ENCODE assay signal across 27 mouse cellular contexts in genomic region chr2:69386118-69386871, GRCm38 (mm10). TPM values are rescaled to one million over a fixed set of nuclear protein-coding genes. Genes with fewer than 3 reads are reported as not detected.
A peak's percentile ranks its signal among the peaks of the same experiment; 100 is the strongest.
DNase-seq lines count a peak whose midpoint lies in the region; ATAC-seq and TF ChIP-seq lines count a peak whose summit lies in the region.
"Had no signal": no experiment of that assay in that cellular context is flagged by ENCODE, and none has a peak within 500 bp of the region (broad histone marks: within the 10 kb centered on the region; RNA-seq: fewer than 3 reads in every experiment).

No protein-coding gene starts in this region.

- H3K27ac ChIP-seq in intestine, embryonic 16.5 days (ENCODE audit: low read length) = peak overlapping the region; percentile 41
- no peak overlapping the region for H3K27ac ChIP-seq in kidney, postnatal 0 days
- H3K27ac ChIP-seq in liver, embryonic 12.5 days = peak overlapping the region; percentile 58
- no peak overlapping the region for H3K27ac ChIP-seq in stomach, embryonic 14.5 days (ENCODE audit: low read length)
- no peak overlapping the region for H3K27ac ChIP-seq in hindbrain, embryonic 11.5 days (ENCODE audit: low read depth, low read length)
- H3K27ac ChIP-seq: forebrain, embryonic 12.5 days; hindbrain, embryonic 15.5 days; limb, embryonic 13.5 days had no signal

- DNase-seq in kidney, postnatal 0 days (ENCODE audit: low spot score) = no peak
- DNase-seq in adrenal gland, adult 2 months = no peak
- no peak for DNase-seq in hindbrain, embryonic 11.5 days (ENCODE audit: low spot score)
- DNase-seq: cerebellum, adult 8-10 months; heart, adult 11 months; heart, postnatal 36 days; midbrain, embryonic 14.5 days; right cerebral cortex, postnatal 25 days; thymus, postnatal 25 days had no signal

- peak; percentile 95 for ATAC-seq in intestine, embryonic 16.5 days
- ATAC-seq in kidney, postnatal 0 days (replicated peaks; ENCODE audit: low FRiP score, low read depth) = peak; percentile 40; the same call in 1 of the 2 replicates
- ATAC-seq in liver, embryonic 12.5 days = peak; percentile 88
- ATAC-seq in stomach, embryonic 14.5 days (ENCODE audit: insufficient number of reproducible peaks, insufficient read depth, low FRiP score, low read depth) = peak; percentile 53; the same call in 1 of the 2 replicates
- ATAC-seq in activated CD4-positive, CD25-positive, alpha-beta regulatory T cell, adult 4 months = no peak
- no peak for ATAC-seq in hindbrain, embryonic 11.5 days (ENCODE audit: low FRiP score)
- ATAC-seq: lung, postnatal 0 days had no signal

- no peak overlapping the region for H3K9ac ChIP-seq in intestine, embryonic 16.5 days (ENCODE audit: low read depth, low read length)
- no peak overlapping the region for H3K9ac ChIP-seq in kidney, postnatal 0 days (ENCODE audit: low read depth, low read length)
- H3K9ac ChIP-seq in liver, embryonic 12.5 days = no peak overlapping the region
- no peak overlapping the region for H3K9ac ChIP-seq in stomach, embryonic 14.5 days (replicated peaks; ENCODE audit: low read depth, low read length)
- no peak overlapping the region for H3K9ac ChIP-seq in hindbrain, embryonic 11.5 days (ENCODE audit: low read depth, low read length)
- H3K9ac ChIP-seq: forebrain, embryonic 12.5 days; hindbrain, embryonic 15.5 days; limb, embryonic 13.5 days had no signal

- no peaks in the 10 kb centered on the region for H3K4me1 ChIP-seq in intestine, embryonic 16.5 days (ENCODE audit: control insufficient read depth, insufficient read depth, low read length)
- no peaks in the 10 kb centered on the region for H3K4me1 ChIP-seq in kidney, postnatal 0 days (replicated peaks; ENCODE audit: insufficient read depth, low read length)
- H3K4me1 ChIP-seq in liver, embryonic 12.5 days = no peaks in the 10 kb centered on the region
- H3K4me1 ChIP-seq in stomach, embryonic 14.5 days (ENCODE audit: control insufficient read depth, insufficient read depth, low read length) = no peaks in the 10 kb centered on the region
- H3K4me1 ChIP-seq in hindbrain, embryonic 11.5 days (replicated peaks; ENCODE audit: control insufficient read depth, insufficient read depth, low read length) = no peaks in the 10 kb centered on the region
- H3K4me1 ChIP-seq: forebrain, embryonic 12.5 days; hindbrain, embryonic 15.5 days; limb, embryonic 13.5 days had no signal

- no peak for TF ChIP-seq CTCF in kidney, postnatal 0 days (IDR thresholded peaks at IDR 0.05; ENCODE audit: low read depth)

- no peaks in the 10 kb centered on the region for H3K36me3 ChIP-seq in intestine, embryonic 16.5 days (ENCODE audit: control insufficient read depth, insufficient read depth, low read length)
- H3K36me3 ChIP-seq in kidney, postnatal 0 days (ENCODE audit: insufficient read depth, low read length) = no peaks in the 10 kb centered on the region
- H3K36me3 ChIP-seq in liver, embryonic 12.5 days = no peaks in the 10 kb centered on the region
- no peaks in the 10 kb centered on the region for H3K36me3 ChIP-seq in stomach, embryonic 14.5 days (ENCODE audit: control insufficient read depth, insufficient read depth, low read length)
- H3K36me3 ChIP-seq in hindbrain, embryonic 11.5 days (ENCODE audit: control insufficient read depth, insufficient read depth, low read length) = no peaks in the 10 kb centered on the region
- H3K36me3 ChIP-seq: forebrain, embryonic 12.5 days; hindbrain, embryonic 15.5 days; limb, embryonic 13.5 days had no signal

- H3K9me3 ChIP-seq in intestine, embryonic 16.5 days (ENCODE audit: control insufficient read depth, low read length) = no peaks in the 10 kb centered on the region
- no peaks in the 10 kb centered on the region for H3K9me3 ChIP-seq in kidney, postnatal 0 days (replicated peaks; ENCODE audit: low read length)
- no peaks in the 10 kb centered on the region for H3K9me3 ChIP-seq in liver, embryonic 12.5 days (replicated peaks)
- no peaks in the 10 kb centered on the region for H3K9me3 ChIP-seq in stomach, embryonic 14.5 days (ENCODE audit: control insufficient read depth, low read depth, low read length)
- H3K9me3 ChIP-seq in hindbrain, embryonic 11.5 days (ENCODE audit: control insufficient read depth, low read length) = no peaks in the 10 kb centered on the region
- H3K9me3 ChIP-seq: forebrain, embryonic 12.5 days; hindbrain, embryonic 15.5 days; limb, embryonic 13.5 days had no signal

- H3K4me3 ChIP-seq in intestine, embryonic 16.5 days (ENCODE audit: low read length) = no peak overlapping the region
- no peak overlapping the region for H3K4me3 ChIP-seq in kidney, postnatal 0 days (replicated peaks; ENCODE audit: low read depth, low read length)
- H3K4me3 ChIP-seq in liver, embryonic 12.5 days = no peak overlapping the region
- H3K4me3 ChIP-seq in stomach, embryonic 14.5 days (ENCODE audit: low read depth, low read length) = no peak overlapping the region
- H3K4me3 ChIP-seq in hindbrain, embryonic 11.5 days (ENCODE audit: low read depth, low read length) = no peak overlapping the region
- H3K4me3 ChIP-seq: forebrain, embryonic 12.5 days; hindbrain, embryonic 15.5 days; limb, embryonic 13.5 days had no signal

- H3K27me3 ChIP-seq in intestine, embryonic 16.5 days (replicated peaks; ENCODE audit: control insufficient read depth, insufficient read depth, low read length) = no peaks in the 10 kb centered on the region
- no peaks in the 10 kb centered on the region for H3K27me3 ChIP-seq in kidney, postnatal 0 days (ENCODE audit: insufficient read depth, low read length)
- H3K27me3 ChIP-seq in liver, embryonic 12.5 days (replicated peaks) = no peaks in the 10 kb centered on the region
- no peaks in the 10 kb centered on the region for H3K27me3 ChIP-seq in stomach, embryonic 14.5 days (ENCODE audit: control insufficient read depth, insufficient read depth, low read length)
- H3K27me3 ChIP-seq in hindbrain, embryonic 11.5 days (ENCODE audit: control insufficient read depth, insufficient read depth, low read length) = no peaks in the 10 kb centered on the region
- H3K27me3 ChIP-seq: forebrain, embryonic 12.5 days; hindbrain, embryonic 15.5 days; limb, embryonic 13.5 days had no signal

- H3K4me2 ChIP-seq in intestine, embryonic 16.5 days (ENCODE audit: low read depth, low read length) = no peak overlapping the region
- H3K4me2 ChIP-seq in kidney, postnatal 0 days (ENCODE audit: low read length) = no peak overlapping the region
- no peak overlapping the region for H3K4me2 ChIP-seq in liver, embryonic 12.5 days
- no peak overlapping the region for H3K4me2 ChIP-seq in stomach, embryonic 14.5 days (replicated peaks; ENCODE audit: low read depth, low read length)
- no peak overlapping the region for H3K4me2 ChIP-seq in hindbrain, embryonic 11.5 days (replicated peaks; ENCODE audit: low read depth, low read length)
- H3K4me2 ChIP-seq: forebrain, embryonic 12.5 days; hindbrain, embryonic 15.5 days; limb, embryonic 13.5 days had no signal

- 44% methylated on average over 3 of the region's 3 CpGs for WGBS in intestine, embryonic 16.5 days
- 53% methylated on average over 3 of the region's 3 CpGs for WGBS in kidney, postnatal 0 days
- WGBS in liver, embryonic 12.5 days (ENCODE audit: insufficient replicate concordance) = 47% methylated on average over 3 of the region's 3 CpGs
- WGBS in stomach, embryonic 14.5 days = 36% methylated on average over 3 of the region's 3 CpGs
- 76% methylated on average over 3 of the region's 3 CpGs for WGBS in hindbrain, embryonic 11.5 days

RNA-seq across cellular contexts. Expression of gene Dhrs9, which starts 6.0 kb away (rescaled TPM):
- polyA plus RNA-seq in intestine, embryonic 16.5 days (2015; fragmentation: Nextera tagmentation; extraction: Ambion mirVana) = 0.43 TPM in 2 replicates
- 0.03 TPM in 1 of 2 replicates, not detected in the other for polyA plus RNA-seq in kidney, postnatal 0 days (2015; fragmentation: Nextera tagmentation; extraction: Ambion mirVana)
- 0.06 and 0.08 TPM in 2 replicates for polyA plus RNA-seq in liver, embryonic 12.5 days (2016; fragmentation: Nextera tagmentation; extraction: Ambion mirVana)
- 0.73 and 0.94 TPM in 2 replicates for polyA plus RNA-seq in stomach, embryonic 14.5 days (2014; fragmentation: Nextera tagmentation; extraction: Ambion mirVana)
- not detected for polyA plus RNA-seq in activated CD4-positive, CD25-positive, alpha-beta regulatory T cell, adult 4 months (2017; shearing (Covaris generic))
- total RNA-seq in adrenal gland, adult 2 months (2021) = 1 to 10 TPM; 3.0 to 4.8 TPM
- polyA plus RNA-seq in adrenal gland, adult 2 months (2012; rRNA removed) = 0.08 and 0.23 TPM in 2 replicates
- polyA plus RNA-seq in hindbrain, embryonic 11.5 days (2014; fragmentation: Nextera tagmentation; extraction: Ambion mirVana) = not detected in 2 replicates
- total RNA-seq: gastrocnemius, adult 8-10 months; layer of hippocampus, postnatal 14 days; left cerebral cortex, postnatal 10 days had no signal
- polyA plus RNA-seq: embryonic facial prominence, embryonic 11.5 days; forebrain, embryonic 12.5 days; heart, embryonic 14.5 days; hindbrain, embryonic 15.5 days; limb, embryonic 13.5 days; midbrain, embryonic 14.5 days; neural tube, embryonic 14.5 days; testis, adult 2 months had no signal

RNA-seq across cellular contexts. Expression of gene Abcb11, which starts 43.9 kb away (rescaled TPM):
- 4.0 and 11.4 TPM in 2 replicates for polyA plus RNA-seq in intestine, embryonic 16.5 days (2015; fragmentation: Nextera tagmentation; extraction: Ambion mirVana)
- polyA plus RNA-seq in kidney, postnatal 0 days (2015; fragmentation: Nextera tagmentation; extraction: Ambion mirVana) = 0.03 and 0.32 TPM in 2 replicates
- 1.4 and 2.2 TPM in 2 replicates for polyA plus RNA-seq in liver, embryonic 12.5 days (2016; fragmentation: Nextera tagmentation; extraction: Ambion mirVana)
- 0.20 TPM in 1 of 2 replicates, not detected in the other for polyA plus RNA-seq in stomach, embryonic 14.5 days (2014; fragmentation: Nextera tagmentation; extraction: Ambion mirVana)
- polyA plus RNA-seq in activated CD4-positive, CD25-positive, alpha-beta regulatory T cell, adult 4 months (2017; shearing (Covaris generic)) = 1 to 10 TPM in 1 of 2 experiments, not detected in 1; 1.7 TPM
- total RNA-seq in adrenal gland, adult 2 months (2021) = 1 to 10 TPM in 1 of 2 experiments, not detected in 1; 1.1 TPM
- not detected in 2 replicates for polyA plus RNA-seq in adrenal gland, adult 2 months (2012; rRNA removed)
- 0.06 TPM in 1 of 2 replicates, not detected in the other for polyA plus RNA-seq in hindbrain, embryonic 11.5 days (2014; fragmentation: Nextera tagmentation; extraction: Ambion mirVana)
- total RNA-seq: adrenal gland, adult 18-20 months; common myeloid progenitor, adult 5-6 weeks; heart, postnatal 36 days; megakaryocyte, adult 5-6 weeks had no signal
- polyA plus RNA-seq: embryonic facial prominence, embryonic 11.5 days; forebrain, embryonic 12.5 days; heart, embryonic 14.5 days; hindbrain, embryonic 15.5 days; limb, embryonic 13.5 days; midbrain, embryonic 14.5 days; neural tube, embryonic 14.5 days had no signal

Comparison
In these comparisons a context has a peak if more than half of its experiments do, and no peak if none do; other contexts are left out.
1. ATAC-seq: peak in intestine, embryonic 16.5 days (single experiment), kidney, postnatal 0 days (single experiment), liver, embryonic 12.5 days (single experiment) and stomach, embryonic 14.5 days (single experiment); none in activated CD4-positive, CD25-positive, alpha-beta regulatory T cell, adult 4 months (single experiment) and hindbrain, embryonic 11.5 days (single experiment).
2. H3K27ac ChIP-seq: peak in intestine, embryonic 16.5 days (single experiment) and liver, embryonic 12.5 days (single experiment); none in kidney, postnatal 0 days (single experiment), stomach, embryonic 14.5 days (single experiment) and hindbrain, embryonic 11.5 days (single experiment).